Mouse (Mus musculus) C2C12 (cell line): ENCODE results near the gene Gm20388.

Experiments used
- CEBPB ChIP-seq: IDR thresholded peaks from one replicate; pipeline ENCODE4 v1.6.1; 2011; ENCODE audit warnings: low read depth, mild to moderate bottlenecking, control low read depth, moderate library complexity
- CTCF ChIP-seq: IDR thresholded peaks from one replicate; pipeline ENCODE4 v1.5.1; 2011; ENCODE audit not compliant: control insufficient read depth, insufficient read depth, insufficient read length
- FOSL1 ChIP-seq: IDR thresholded peaks from one replicate; pipeline ENCODE4 v1.8.0; 2011; ENCODE audit warnings: mild to moderate bottlenecking, low read length; ENCODE audit not compliant: poor library complexity, insufficient read depth, severe bottlenecking
- MAX ChIP-seq: IDR thresholded peaks from one replicate; pipeline ENCODE4 v1.6.1; 2011; ENCODE audit warnings: mild to moderate bottlenecking, control low read depth
- MYOG ChIP-seq: IDR thresholded peaks from one replicate; pipeline ENCODE4 v1.6.1; 2011; ENCODE audit not compliant: control insufficient read depth, insufficient read length; ENCODE audit errors: extremely low read depth
- USF1 ChIP-seq: IDR thresholded peaks from one replicate; pipeline ENCODE4 v1.6.1; 2011; ENCODE audit warnings: low read depth, mild to moderate bottlenecking, control low read depth, moderate library complexity

DNA sequence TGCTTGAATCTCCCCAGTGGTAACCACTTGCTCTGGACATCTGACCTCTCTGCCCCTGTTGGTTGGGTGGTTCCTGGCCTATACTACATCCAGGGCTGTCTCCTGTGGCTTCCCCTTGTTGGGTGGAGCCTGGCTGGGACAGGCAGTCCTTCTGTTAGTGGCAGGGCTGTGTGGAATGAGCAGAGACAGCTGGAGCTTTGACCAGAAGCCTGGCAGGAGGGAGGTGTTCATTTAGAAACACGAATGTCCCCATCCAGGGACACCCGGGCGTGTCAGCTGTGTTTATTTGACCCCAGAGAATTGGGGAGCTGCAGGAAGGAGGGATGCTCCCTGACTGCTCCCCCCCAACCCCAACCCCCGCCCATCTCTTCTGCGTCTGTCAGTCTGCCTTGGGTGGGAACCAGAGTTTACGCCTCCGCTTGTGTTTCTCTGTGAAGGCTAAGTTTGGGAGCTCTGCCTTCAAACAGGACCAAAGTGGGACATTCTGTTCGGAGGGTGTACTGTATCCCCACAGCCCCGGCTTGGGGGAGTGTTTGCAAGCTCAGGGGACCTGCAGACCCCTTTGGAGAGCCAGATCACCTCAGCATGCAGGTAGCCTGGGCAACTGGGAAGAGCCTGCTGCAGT lies 340.9 kb downstream of the Gm20388 start:
- TF ChIP-seq CTCF: no peak
- TF ChIP-seq USF1: no peak
- no peak for TF ChIP-seq FOSL1
- TF ChIP-seq MAX: no peak
- no peak for TF ChIP-seq MYOG
- no peak for TF ChIP-seq CEBPB
